Mouse (Mus musculus): ENCODE measurements around the gene Tmem160. TPM values are rescaled to one million over a fixed set of nuclear protein-coding genes. Genes with fewer than 3 reads are reported as not detected.
A peak's percentile ranks its signal among the peaks of the same experiment; 100 is the strongest.

Gene Tmem160
- total and polyA plus RNA-seq, 2 experiments from 2014 or later = 43.1 to 108 TPM

- TF ChIP-seq CTCF (IDR thresholded peaks at IDR 0.05) = no peak
- Histone ChIP-seq H3K9ac (replicated peaks; ENCODE audit: low read length, poor library complexity, severe bottlenecking) (no peak overlapping the region), H3K36me3 (ENCODE audit: insufficient read depth, low read length) (peaks cover 44% of the 10 kb centered on the region), H3K27ac (ENCODE audit: low read depth, low read length) (no peak overlapping the region), H3K9me3 (ENCODE audit: low read length) (no peaks in the 10 kb centered on the region), H3K4me3 (ENCODE audit: low read depth, low read length) (no peak overlapping the region), H3K4me1 (ENCODE audit: insufficient read depth, low read length) (peaks cover 3% of the 10 kb centered on the region; the same call in 1 of the 2 replicates), H3K27me3 (ENCODE audit: insufficient read depth, low read length) (no peaks in the 10 kb centered on the region), H3K4me2 (ENCODE audit: low read depth, low read length, poor library complexity, severe bottlenecking) (no peak overlapping the region)
- ATAC-seq (ENCODE audit: low FRiP score) = no peak
- no peak for DNase-seq (ENCODE audit: low spot score)
- 95% methylated on average over 4 of the region's 4 CpGs for WGBS
These were observed 49.0 kb downstream of the Tmem160 start for GRCm38 (mm10) chr7:16501571-16501970.

DNA sequence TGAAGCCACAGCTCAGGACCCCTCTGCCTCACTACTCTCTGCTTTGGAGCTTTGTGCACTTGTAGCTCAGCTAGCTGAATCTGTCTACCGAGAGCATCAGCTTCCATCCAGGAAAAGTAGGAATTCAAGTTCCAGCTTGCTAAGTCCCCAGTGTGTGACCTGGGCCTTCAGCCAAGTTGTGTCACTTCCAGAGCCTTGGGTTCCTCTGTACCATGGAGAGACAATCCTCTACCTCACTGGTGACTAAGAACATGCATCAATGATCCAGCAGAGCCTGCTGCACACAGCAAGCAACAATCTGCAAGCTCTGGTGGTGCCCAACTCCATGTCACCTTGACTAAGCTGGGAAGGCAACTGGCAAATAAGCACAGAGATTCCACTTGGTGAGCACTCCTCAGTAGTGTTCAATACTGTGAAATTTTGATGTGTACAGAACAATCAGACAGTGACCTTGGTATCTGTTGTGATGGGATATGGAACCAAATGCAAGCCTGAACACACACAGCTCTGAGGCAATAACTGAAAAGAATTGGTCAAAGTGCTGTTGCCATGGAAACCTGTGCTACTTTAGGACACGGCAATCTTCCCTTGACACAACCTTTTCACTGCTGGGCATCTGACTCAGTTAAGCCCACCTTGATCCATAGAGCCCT, 52.1 kb downstream of the Tmem160 start:
- no peak for ATAC-seq (ENCODE audit: low FRiP score)
- H3K27ac ChIP-seq (ENCODE audit: low read depth, low read length) = peak overlapping the region; percentile 4; the same call in 1 of the 2 replicates
- H3K9me3 ChIP-seq (ENCODE audit: low read length) = no peaks in the 10 kb centered on the region
- peaks cover 3% of the 10 kb centered on the region; the same call in 1 of the 2 replicates for H3K4me1 ChIP-seq (ENCODE audit: insufficient read depth, low read length)
- no peak overlapping the region for H3K4me3 ChIP-seq (ENCODE audit: low read depth, low read length)
- DNase-seq (ENCODE audit: low spot score) = peak; percentile 40
- H3K4me2 ChIP-seq (ENCODE audit: low read depth, low read length, poor library complexity, severe bottlenecking) = no peak overlapping the region
- H3K9ac ChIP-seq (replicated peaks; ENCODE audit: low read length, poor library complexity, severe bottlenecking) = no peak overlapping the region
- no peaks in the 10 kb centered on the region for H3K27me3 ChIP-seq (ENCODE audit: insufficient read depth, low read length)
- WGBS = 38% methylated on average over 2 of the region's 2 CpGs
- no peak for TF ChIP-seq CTCF (IDR thresholded peaks at IDR 0.05)
- peaks cover 32% of the 10 kb centered on the region for H3K36me3 ChIP-seq (ENCODE audit: insufficient read depth, low read length)

Other genes starting within 250 kb of the Tmem160 start
- gene Dhx34, start 230.7 kb upstream of the Tmem160 start, total RNA-seq (2014; rRNA removed) = 18.3 and 21.7 TPM in 2 replicates
- 9.3 and 10.3 TPM in 2 replicates for gene Dhx34, start 230.7 kb upstream of the Tmem160 start, polyA plus RNA-seq (2015; fragmentation: Nextera tagmentation; extraction: Ambion mirVana)
- gene C5ar2, start 208.6 kb upstream of the Tmem160 start, total RNA-seq (2014; rRNA removed) = 0.05 and 0.09 TPM in 2 replicates
- 0.14 and 0.20 TPM in 2 replicates for gene C5ar2, start 208.6 kb upstream of the Tmem160 start, polyA plus RNA-seq (2015; fragmentation: Nextera tagmentation; extraction: Ambion mirVana)
- gene C5ar1, start 193.2 kb upstream of the Tmem160 start, total RNA-seq (2014; rRNA removed) = 0.85 and 1.4 TPM in 2 replicates
- 1.4 TPM in 2 replicates for gene C5ar1, start 193.2 kb upstream of the Tmem160 start, polyA plus RNA-seq (2015; fragmentation: Nextera tagmentation; extraction: Ambion mirVana)
- 58.2 and 60.5 TPM in 2 replicates for gene Inafm1, start 179.2 kb upstream of the Tmem160 start, total RNA-seq (2014; rRNA removed)
- 84.2 and 84.5 TPM in 2 replicates for gene Inafm1, start 179.2 kb upstream of the Tmem160 start, polyA plus RNA-seq (2015; fragmentation: Nextera tagmentation; extraction: Ambion mirVana)
- 31.5 and 35.0 TPM in 2 replicates for gene Ccdc9, start 166.0 kb upstream of the Tmem160 start, total RNA-seq (2014; rRNA removed)
- 12.7 and 13.6 TPM in 2 replicates for gene Ccdc9, start 166.0 kb upstream of the Tmem160 start, polyA plus RNA-seq (2015; fragmentation: Nextera tagmentation; extraction: Ambion mirVana)
- 45.1 and 50.6 TPM in 2 replicates for gene Bbc3, start 144.4 kb upstream of the Tmem160 start, total RNA-seq (2014; rRNA removed)
- gene Bbc3, start 144.4 kb upstream of the Tmem160 start, polyA plus RNA-seq (2015; fragmentation: Nextera tagmentation; extraction: Ambion mirVana) = 38.9 and 39.0 TPM in 2 replicates
- gene Sae1, start 65.0 kb upstream of the Tmem160 start, total RNA-seq (2014; rRNA removed) = 84.6 and 98.2 TPM in 2 replicates
- gene Sae1, start 65.0 kb upstream of the Tmem160 start, polyA plus RNA-seq (2015; fragmentation: Nextera tagmentation; extraction: Ambion mirVana) = 195 and 199 TPM in 2 replicates
- 38.4 and 41.1 TPM in 2 replicates for gene Zc3h4, start 51.9 kb upstream of the Tmem160 start, total RNA-seq (2014; rRNA removed)
- gene Zc3h4, start 51.9 kb upstream of the Tmem160 start, polyA plus RNA-seq (2015; fragmentation: Nextera tagmentation; extraction: Ambion mirVana) = 9.2 and 9.7 TPM in 2 replicates
- 9.4 and 11.1 TPM in 2 replicates for gene Npas1, start 24.9 kb downstream of the Tmem160 start, total RNA-seq (2014; rRNA removed)
- 9.5 and 12.3 TPM in 2 replicates for gene Npas1, start 24.9 kb downstream of the Tmem160 start, polyA plus RNA-seq (2015; fragmentation: Nextera tagmentation; extraction: Ambion mirVana)
- gene Arhgap35, start 162.2 kb downstream of the Tmem160 start, total RNA-seq (2014; rRNA removed) = 157 and 177 TPM in 2 replicates
- gene Arhgap35, start 162.2 kb downstream of the Tmem160 start, polyA plus RNA-seq (2015; fragmentation: Nextera tagmentation; extraction: Ambion mirVana) = 25.3 and 26.9 TPM in 2 replicates
- gene Ceacam15, start 222.9 kb downstream of the Tmem160 start, total RNA-seq (2014; rRNA removed) = not detected in 2 replicates
- gene Ceacam15, start 222.9 kb downstream of the Tmem160 start, polyA plus RNA-seq (2015; fragmentation: Nextera tagmentation; extraction: Ambion mirVana) = not detected in 2 replicates

Measured in midbrain, postnatal 0 days (tissue).